Mouse (Mus musculus): ENCODE results near the gene Kiss1r.

DNA sequence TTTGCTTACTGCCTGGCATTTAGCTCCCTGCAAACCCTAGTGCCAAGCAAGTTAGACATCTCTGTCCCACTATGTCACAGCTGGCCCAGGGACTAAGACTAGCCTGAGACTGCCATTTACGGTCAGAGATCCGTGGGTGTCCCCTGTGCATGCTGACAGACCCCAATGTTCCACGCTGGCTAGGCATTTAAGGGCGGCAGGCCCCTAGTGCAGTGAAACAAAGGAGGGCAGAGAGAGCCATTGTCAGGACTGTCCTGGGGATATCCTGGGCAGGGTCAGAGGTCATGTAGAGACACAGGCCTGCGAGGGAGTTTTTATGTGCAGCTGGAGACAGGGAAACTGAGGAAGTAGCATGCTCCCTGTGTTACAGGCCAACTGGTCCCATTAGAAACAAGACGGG lies 17.1 kb downstream of the Kiss1r start:
- TF ChIP-seq CTCF (IDR thresholded peaks at IDR 0.05; ENCODE audit: low read depth, low read length): no peak
- TF ChIP-seq EP300 (IDR thresholded peaks at IDR 0.05; ENCODE audit: insufficient read depth, low read depth, low read length): no peak
